Mouse (Mus musculus) lung, adult 2 months (tissue): Measurements from ENCODE around the gene Mgea5. TPM values are rescaled to one million over a fixed set of nuclear protein-coding genes. Genes with fewer than 3 reads are reported as not detected.
A peak's percentile ranks its signal among the peaks of the same experiment; 100 is the strongest.

ENCODE experiments used
- DNase-seq: peaks from one replicate; pipeline ENCODE4 v3.0.0; 2022
- H3K4me1 ChIP-seq: fragments of 200-500 bp; 2 replicates; pipeline ENCODE4 v1.6.1; 2011; ENCODE audit warnings: low read length; ENCODE audit not compliant: control insufficient read depth, insufficient read depth
- H3K4me3 ChIP-seq: fragments of 200-500 bp; replicated peaks from 2 replicates; pipeline ENCODE3; 2011; ENCODE audit warnings: low read depth, mild to moderate bottlenecking, control low read depth, low read length; ENCODE audit errors: extremely low read depth
- CTCF ChIP-seq: fragments of 200-500 bp; IDR thresholded peaks from 2 replicates; pipeline ENCODE4 v1.5.1; 2011; ENCODE audit warnings: mild to moderate bottlenecking, low read length, control low read depth; ENCODE audit not compliant: insufficient read depth
- POLR2A ChIP-seq: fragments of 200-500 bp; IDR thresholded peaks from 2 replicates; pipeline ENCODE4 v1.6.1; 2011; ENCODE audit warnings: low read depth, mild to moderate bottlenecking, control low read depth, low read length, borderline replicate concordance; ENCODE audit errors: extremely low read depth
- WGBS: fragments of 180-500 bp; shearing (Covaris S2); methylation state at CpG from one replicate; pipeline ENCODE4 v1.1.7; 2018; 5-methylcytosine and 5-hydroxymethylcytosine counted together
- polyA plus RNA-seq: library from polyadenylated mRNA; depleted of rRNA; stranded (reverse); fragments of >200 nt; gene quantifications from 2 replicates; pipeline ENCODE4 v1.2.3, GENCODE M21; 2012

The Mgea5 gene
- polyA plus RNA-seq, 1 experiment: 35.6 TPM

DNA sequence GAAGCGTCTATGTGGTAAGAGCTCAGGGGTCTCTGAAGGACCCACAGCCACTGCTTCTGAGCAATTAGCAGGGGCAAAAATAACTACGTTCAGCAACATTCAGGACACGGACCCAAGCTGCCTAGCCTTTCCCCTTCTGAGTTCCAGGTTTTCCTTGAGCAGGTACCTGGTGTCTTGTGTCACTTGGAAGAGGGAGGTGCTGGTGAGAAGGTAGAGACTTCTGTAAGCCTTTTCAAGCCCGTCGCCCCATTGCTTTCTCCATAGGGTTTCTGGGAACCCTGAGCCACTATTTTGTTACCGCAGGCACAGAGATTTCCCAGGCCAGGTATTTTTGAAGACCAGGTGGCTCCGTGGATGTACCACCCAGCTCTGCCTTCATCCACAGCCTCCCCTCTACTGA lies 40.0 kb downstream of the Mgea5 start:
- 50% methylated on average over 7 of the region's 7 CpGs for WGBS
- TF ChIP-seq POLR2A (no peak), CTCF (no peak)
- Histone ChIP-seq H3K4me1 (peaks cover 12% of the 10 kb centered on the region), H3K4me3 (no peak overlapping the region)
- DNase-seq: no peak

DNA sequence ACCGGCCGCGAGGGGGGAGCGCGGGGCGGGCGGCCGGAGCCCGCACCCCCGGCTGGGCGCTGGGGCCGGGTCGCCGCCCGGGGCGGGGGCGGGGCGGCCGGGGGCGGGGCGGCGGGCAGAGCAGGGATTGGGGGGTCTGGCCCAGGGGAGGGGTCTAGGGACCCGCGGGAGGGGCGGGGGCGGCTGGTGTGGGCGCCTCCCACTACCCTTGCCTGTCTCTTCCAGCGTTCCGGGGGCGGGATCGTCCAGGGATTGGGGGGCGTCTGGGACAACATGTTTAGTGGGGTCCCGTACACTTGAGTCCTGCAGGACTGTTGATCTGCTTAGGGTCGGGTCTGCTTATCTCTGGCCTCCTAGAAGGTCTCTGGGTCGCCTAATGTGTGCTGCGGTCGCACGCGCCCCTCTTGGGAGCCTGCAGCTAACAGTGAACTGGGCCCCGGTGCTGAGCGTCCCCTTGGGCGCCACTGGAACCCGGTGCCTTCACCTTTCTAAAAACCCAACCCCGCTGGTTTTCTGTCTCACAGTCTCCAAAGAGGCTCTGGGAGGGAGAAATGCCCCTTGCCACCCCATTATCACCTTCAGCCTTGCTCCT lies 40.6 kb downstream of the Mgea5 start:
- no peak for DNase-seq
- TF ChIP-seq CTCF (no peak), POLR2A (no peak)
- no peak overlapping the region for H3K4me3 ChIP-seq
- H3K4me1 ChIP-seq: peaks cover 6% of the 10 kb centered on the region
- 6% methylated on average over 31 of the region's 44 CpGs for WGBS

DNA sequence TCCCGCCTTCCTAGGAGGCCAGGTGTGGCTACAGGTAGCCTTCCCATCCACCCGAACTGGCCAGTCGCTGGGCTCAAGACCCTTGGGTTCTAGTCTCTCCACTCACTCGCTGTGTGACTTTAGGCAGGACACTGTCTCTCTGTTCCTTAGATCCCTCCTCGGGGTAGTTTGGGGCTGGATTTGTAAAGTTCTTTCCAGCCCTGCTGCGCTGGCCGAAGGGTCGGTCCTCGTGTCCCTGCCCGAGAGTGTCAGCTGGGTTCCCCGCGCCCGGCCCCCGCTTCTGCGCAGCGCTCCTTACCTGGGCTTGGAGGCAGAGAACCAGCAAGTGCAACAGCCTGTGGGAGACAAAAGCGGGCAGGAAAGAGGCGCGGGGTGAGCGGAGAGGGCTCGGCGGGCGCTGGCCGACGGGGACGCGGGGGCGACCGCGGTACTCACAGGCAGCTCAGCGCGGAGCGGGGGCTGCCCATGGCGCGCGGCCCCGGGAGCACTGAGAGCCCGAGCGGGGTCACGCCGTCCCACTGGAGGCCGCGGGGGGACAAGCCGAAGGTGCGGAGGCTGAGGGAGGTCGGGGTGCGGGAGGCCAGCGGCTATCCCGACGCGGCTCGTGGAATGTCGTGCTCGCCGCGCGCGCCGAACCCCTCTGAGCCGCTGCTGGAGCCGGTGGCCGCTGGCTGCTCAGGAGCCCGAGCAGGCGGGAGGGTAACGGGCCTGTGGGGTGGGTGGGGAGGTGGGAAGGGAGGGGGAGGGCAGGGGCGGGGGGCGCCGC lies 41.2 kb downstream of the Mgea5 start, which contains the start of gene Fgf8:
Fgf8 (minus strand) TSS at position 698 of the 766 bp plus-strand sequence.
- under 1% methylated on average over 64 of the region's 68 CpGs for WGBS
- TF ChIP-seq CTCF (no peak), POLR2A (no peak)
- no peak for DNase-seq
- Histone ChIP-seq H3K4me1 (peaks cover 5% of the 10 kb centered on the region), H3K4me3 (peak within 1 kb of the TSS; percentile 11)

DNA sequence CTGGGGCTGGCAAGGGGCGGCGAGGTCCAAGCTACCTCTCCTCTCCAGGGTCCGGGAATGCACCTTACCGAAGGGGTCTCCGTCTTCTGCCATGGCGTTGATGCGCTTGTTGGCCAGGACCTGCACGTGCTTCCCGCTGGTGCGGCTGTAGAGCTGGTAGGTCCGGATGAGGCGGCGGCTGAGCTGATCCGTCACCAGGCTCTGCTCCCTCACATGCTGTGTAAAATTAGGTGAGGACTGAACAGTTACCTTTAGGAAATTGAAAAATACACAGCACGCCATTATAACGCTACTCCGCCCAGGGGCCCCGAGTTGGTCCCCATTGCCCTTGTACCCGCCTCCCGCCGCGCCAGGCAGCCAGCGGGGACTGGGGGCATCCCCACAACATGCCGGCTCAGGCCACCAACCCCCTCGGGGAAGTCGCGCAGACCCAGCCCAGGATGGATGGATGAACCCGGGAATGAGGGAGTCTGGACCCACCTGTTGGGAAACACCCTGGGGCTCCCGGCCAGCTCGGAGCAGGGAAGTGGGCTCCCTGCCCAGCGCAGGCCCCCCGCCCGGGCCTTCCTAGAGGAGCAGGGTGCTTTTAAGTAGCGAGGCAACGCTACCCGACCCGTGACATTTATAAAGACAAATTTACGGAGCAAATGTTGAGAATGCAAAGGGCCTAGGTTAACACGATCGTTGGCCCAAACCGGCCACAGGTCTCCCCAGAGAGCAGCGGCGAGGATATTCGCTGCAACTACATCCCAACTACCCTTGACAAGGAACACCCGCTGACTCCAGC lies 42.0 kb downstream of the Mgea5 start:
- no peak overlapping the region for H3K4me3 ChIP-seq
- WGBS: 4% methylated on average over 45 of the region's 45 CpGs
- no peak for DNase-seq
- TF ChIP-seq POLR2A: no peak
- no peak for TF ChIP-seq CTCF
- peaks cover 5% of the 10 kb centered on the region for H3K4me1 ChIP-seq

DNA sequence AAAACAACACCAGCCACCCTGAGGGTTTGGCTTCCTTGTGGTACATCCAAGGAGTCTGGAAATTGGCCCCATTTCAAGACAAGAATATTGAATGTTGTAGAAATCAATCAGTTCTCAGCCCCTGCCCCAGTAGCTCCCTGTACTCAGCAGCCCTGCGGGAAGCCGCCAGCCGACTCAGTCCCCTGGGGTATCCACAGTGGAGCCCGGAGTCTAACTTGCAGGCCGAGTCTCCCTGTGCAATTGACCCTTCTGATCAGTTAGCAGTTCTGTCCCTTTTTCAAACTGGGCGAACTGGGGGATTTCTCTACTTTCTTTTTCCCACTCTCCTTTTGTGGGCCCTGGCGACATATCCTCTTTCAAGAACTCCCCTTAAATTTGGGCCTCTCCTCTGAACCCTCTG lies 42.8 kb downstream of the Mgea5 start:
- no peak for DNase-seq
- TF ChIP-seq POLR2A (no peak), CTCF (no peak)
- H3K4me1 ChIP-seq: peaks cover 2% of the 10 kb centered on the region; the same call in 1 of the 2 replicates
- H3K4me3 ChIP-seq: no peak overlapping the region
- WGBS: 32% methylated on average over 7 of the region's 7 CpGs

DNA sequence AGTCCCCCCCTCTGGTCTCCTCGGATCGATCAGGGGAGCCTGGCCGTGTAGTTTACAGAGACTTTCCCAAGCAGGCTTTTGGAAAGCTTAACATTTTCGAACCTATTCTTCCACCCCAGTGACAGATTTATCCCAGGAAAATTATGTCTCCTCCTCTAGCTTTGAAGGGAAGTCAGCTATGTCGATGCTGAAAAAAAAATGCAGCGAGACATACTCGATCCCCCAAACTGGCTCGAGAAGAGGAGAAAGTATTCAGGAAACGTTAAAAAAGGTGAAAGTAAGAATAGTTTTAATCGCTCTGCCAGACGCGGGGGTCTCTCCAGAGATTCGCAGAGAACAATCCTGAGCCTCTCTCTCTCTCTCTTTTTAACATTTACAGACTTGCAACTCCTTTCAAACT lies 43.4 kb downstream of the Mgea5 start:
- peaks cover 2% of the 10 kb centered on the region; the same call in 1 of the 2 replicates for H3K4me1 ChIP-seq
- TF ChIP-seq CTCF (no peak), POLR2A (no peak)
- DNase-seq: no peak
- no peak overlapping the region for H3K4me3 ChIP-seq
- WGBS: 16% methylated on average over 13 of the region's 13 CpGs

DNA sequence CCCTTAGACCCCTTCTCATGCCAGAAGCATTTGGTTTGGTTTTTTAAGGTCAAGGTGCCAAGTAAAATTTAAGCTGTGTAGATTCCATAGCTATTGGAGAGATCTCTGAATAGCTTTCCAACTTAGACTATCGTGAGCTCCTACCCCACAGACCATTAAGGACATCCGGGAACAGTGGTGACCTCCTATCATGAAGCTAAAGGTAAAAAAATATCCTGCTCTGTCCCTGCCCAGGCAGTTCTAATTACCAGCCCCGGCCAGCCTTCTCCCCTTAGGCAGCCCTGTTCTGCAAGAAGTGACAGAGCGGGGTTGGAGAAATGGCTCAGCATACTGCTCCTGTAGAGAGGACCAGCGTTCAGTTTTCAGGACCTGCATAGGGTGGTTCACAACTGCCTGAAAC lies 45.1 kb downstream of the Mgea5 start:
- 78% methylated on average over 5 of the region's 5 CpGs for WGBS
- Histone ChIP-seq H3K4me1 (peaks cover 2% of the 10 kb centered on the region; the same call in 1 of the 2 replicates), H3K4me3 (no peak overlapping the region)
- DNase-seq: no peak
- TF ChIP-seq CTCF: no peak
- no peak for TF ChIP-seq POLR2A

DNA sequence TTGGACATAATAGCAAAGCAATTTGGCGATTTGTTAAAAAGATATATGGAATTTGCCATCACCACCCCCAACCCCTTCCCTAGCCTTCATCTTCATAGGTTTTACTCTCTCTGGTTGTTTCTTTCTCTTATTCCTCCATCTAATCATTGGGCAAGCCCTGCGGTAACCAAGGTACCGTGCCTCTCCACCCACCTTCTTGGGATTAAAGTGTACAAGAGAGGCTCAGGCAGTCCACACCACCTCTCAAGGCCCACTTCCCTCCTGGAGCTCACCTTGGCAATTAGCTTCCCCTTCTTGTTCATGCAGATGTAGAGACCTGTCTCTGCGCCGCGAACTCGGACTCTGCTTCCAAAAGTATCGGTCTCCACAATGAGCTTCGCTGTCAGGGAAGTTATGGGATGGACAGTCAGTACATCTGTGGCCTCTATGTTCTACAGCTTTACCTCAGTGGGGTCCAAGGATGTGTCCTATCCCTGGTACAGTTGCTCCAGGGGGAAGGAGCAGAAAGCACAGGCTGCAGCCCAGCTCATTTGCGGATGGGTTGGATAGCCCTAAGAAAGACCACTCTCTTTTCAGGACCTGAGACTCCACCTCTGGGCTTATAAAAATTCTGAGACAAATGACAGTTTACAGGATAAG lies 45.7 kb downstream of the Mgea5 start:
- Histone ChIP-seq H3K4me3 (no peak overlapping the region), H3K4me1 (peaks cover 2% of the 10 kb centered on the region; the same call in 1 of the 2 replicates)
- TF ChIP-seq POLR2A: no peak
- no peak for DNase-seq
- WGBS: 90% methylated on average over 10 of the region's 10 CpGs

DNA sequence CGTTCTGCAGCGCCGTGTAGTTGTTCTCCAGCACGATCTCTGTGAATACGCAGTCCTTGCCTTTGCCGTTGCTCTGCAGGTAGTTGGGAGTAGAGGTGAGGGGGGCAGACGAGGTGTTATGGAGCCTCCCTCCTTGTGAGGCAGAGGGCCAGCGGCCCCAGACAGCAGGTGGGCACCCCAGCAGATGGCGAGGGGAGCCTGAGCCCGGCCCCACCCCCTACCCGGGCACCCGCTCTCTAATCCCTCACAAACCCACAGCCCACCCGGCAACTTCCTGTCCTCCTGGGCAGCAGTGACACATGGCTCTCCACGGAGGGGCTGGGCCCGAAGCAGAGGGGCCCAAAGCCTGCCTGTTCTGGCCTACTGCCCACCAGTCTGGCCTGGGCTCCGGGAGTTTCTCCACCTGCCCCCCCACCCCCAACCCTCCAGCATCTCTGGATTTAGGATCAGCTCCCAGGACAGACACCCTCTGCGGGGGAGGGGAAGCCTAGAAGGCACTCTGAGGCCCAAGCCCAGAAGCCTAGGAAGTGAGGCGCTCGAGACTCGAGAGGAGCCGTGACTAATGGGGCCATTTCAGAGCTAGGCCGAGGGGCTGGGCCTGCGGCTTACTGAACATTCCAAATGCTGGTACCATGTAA lies 46.3 kb downstream of the Mgea5 start:
- Histone ChIP-seq H3K4me1 (peaks cover 2% of the 10 kb centered on the region; the same call in 1 of the 2 replicates), H3K4me3 (no peak overlapping the region)
- 31% methylated on average over 23 of the region's 23 CpGs for WGBS
- no peak for TF ChIP-seq CTCF
- DNase-seq: no peak
